In the genomic region with DNA sequence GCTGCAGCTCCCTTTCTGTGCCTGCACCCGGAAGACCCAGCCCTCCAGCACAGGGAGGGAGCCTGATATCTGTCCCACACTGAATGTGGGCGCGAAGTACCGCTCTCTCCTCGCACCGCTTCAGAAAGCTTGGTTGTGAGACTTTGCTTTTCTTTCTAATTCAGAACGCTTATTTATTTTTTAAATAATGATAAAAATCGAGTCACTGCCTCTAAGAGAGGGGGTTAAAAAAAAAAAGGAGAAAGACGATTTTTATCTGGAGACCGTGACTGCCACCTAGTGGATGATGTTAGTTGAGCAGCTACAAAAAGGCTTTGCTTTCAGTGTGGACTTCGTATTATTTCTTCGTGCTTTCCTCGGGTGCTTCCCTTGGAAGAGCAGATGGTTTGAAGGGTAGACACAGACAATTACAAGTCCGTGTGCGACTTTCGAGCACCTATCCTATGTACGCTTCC, we compare ENCODE assay signal across 9 mouse cellular contexts. TPM values are rescaled to one million over a fixed set of nuclear protein-coding genes. Genes with fewer than 3 reads are reported as not detected.
A peak's percentile ranks its signal among the peaks of the same experiment; 100 is the strongest.
DNase-seq lines count a peak whose midpoint lies in the region; ATAC-seq and TF ChIP-seq lines count a peak whose summit lies in the region.
"Had no signal": no experiment of that assay in that cellular context is flagged by ENCODE, and none has a peak within 500 bp of the region (broad histone marks: within the 10 kb centered on the region; RNA-seq: fewer than 3 reads in every experiment).

No protein-coding gene starts in this region.

- no peak overlapping the region for H3K27ac ChIP-seq in heart, embryonic 12.5 days (ENCODE audit: poor library complexity, severe bottlenecking)
- no peak overlapping the region for H3K27ac ChIP-seq in kidney, embryonic 16.5 days (ENCODE audit: low read length)
- no peak overlapping the region for H3K27ac ChIP-seq in liver, embryonic 11.5 days (ENCODE audit: low read depth, low read length)
- H3K27ac ChIP-seq in stomach, postnatal 0 days (replicated peaks): no peak overlapping the region

- peak overlapping the region; percentile 49 for H3K4me3 ChIP-seq in heart, embryonic 12.5 days
- H3K4me3 ChIP-seq in kidney, embryonic 16.5 days (ENCODE audit: low read length): peak overlapping the region; percentile 52
- H3K4me3 ChIP-seq in liver, embryonic 11.5 days (ENCODE audit: low read depth, low read length): peak overlapping the region; percentile 49
- peak overlapping the region; percentile 37 for H3K4me3 ChIP-seq in stomach, postnatal 0 days (ENCODE audit: low read depth, low read length)

- peak overlapping the region; percentile 62; the same call in 1 of the 2 replicates for H3K9ac ChIP-seq in heart, embryonic 12.5 days
- peak overlapping the region; percentile 33 for H3K9ac ChIP-seq in kidney, embryonic 16.5 days (replicated peaks; ENCODE audit: low read length)
- H3K9ac ChIP-seq in liver, embryonic 11.5 days (ENCODE audit: low read depth, low read length): peak overlapping the region; percentile 55; the same call in 1 of the 2 replicates
- peak overlapping the region; percentile 39 for H3K9ac ChIP-seq in stomach, postnatal 0 days (ENCODE audit: low read length)

- TF ChIP-seq EP300 in stomach, postnatal 0 days (optimal IDR thresholded peaks at IDR 0.05): no peak

- peak; percentile 86 for TF ChIP-seq CTCF in stomach, postnatal 0 days (IDR thresholded peaks at IDR 0.05; ENCODE audit: low read depth)

- peak; percentile 77; the same call in 1 of the 2 replicates for ATAC-seq in heart, embryonic 12.5 days (ENCODE audit: insufficient number of reproducible peaks, low FRiP score)
- peak; percentile 71 for ATAC-seq in kidney, embryonic 16.5 days (ENCODE audit: low FRiP score, low TSS enrichment)
- peak; percentile 84 for ATAC-seq in liver, embryonic 11.5 days (replicated peaks; ENCODE audit: low FRiP score)
- ATAC-seq in stomach, postnatal 0 days (ENCODE audit: low FRiP score, low TSS enrichment): peak; percentile 61; the same call in 1 of the 2 replicates

- no peaks in the 10 kb centered on the region for H3K36me3 ChIP-seq in heart, embryonic 12.5 days
- no peaks in the 10 kb centered on the region for H3K36me3 ChIP-seq in kidney, embryonic 16.5 days (ENCODE audit: insufficient read depth, low read length)
- H3K36me3 ChIP-seq in liver, embryonic 11.5 days (ENCODE audit: control insufficient read depth, insufficient read depth, low read length): no peaks in the 10 kb centered on the region
- no peaks in the 10 kb centered on the region for H3K36me3 ChIP-seq in stomach, postnatal 0 days (ENCODE audit: control insufficient read depth, insufficient read depth, low read length)

- peaks cover 1% of the 10 kb centered on the region; the same call in 1 of the 2 replicates for H3K9me3 ChIP-seq in heart, embryonic 12.5 days (replicated peaks)
- H3K9me3 ChIP-seq in kidney, embryonic 16.5 days (ENCODE audit: low read length): no peaks in the 10 kb centered on the region
- H3K9me3 ChIP-seq in liver, embryonic 11.5 days (ENCODE audit: control insufficient read depth, low read length): no peaks in the 10 kb centered on the region
- H3K9me3 ChIP-seq in stomach, postnatal 0 days (ENCODE audit: control insufficient read depth, low read length): no peaks in the 10 kb centered on the region

- H3K4me2 ChIP-seq in heart, embryonic 12.5 days: peak overlapping the region; percentile 73
- H3K4me2 ChIP-seq in kidney, embryonic 16.5 days (replicated peaks; ENCODE audit: low read depth, low read length): peak overlapping the region; percentile 61
- H3K4me2 ChIP-seq in liver, embryonic 11.5 days: peak overlapping the region; percentile 72
- H3K4me2 ChIP-seq in stomach, postnatal 0 days (replicated peaks; ENCODE audit: low read depth): peak overlapping the region; percentile 67

- WGBS in heart, embryonic 12.5 days: under 1% methylated on average over 17 of the region's 17 CpGs
- WGBS in kidney, embryonic 16.5 days: 3% methylated on average over 17 of the region's 17 CpGs
- WGBS in liver, embryonic 11.5 days: 2% methylated on average over 17 of the region's 17 CpGs
- 1% methylated on average over 17 of the region's 17 CpGs for WGBS in stomach, postnatal 0 days

- H3K4me1 ChIP-seq in heart, embryonic 12.5 days (replicated peaks): peaks cover 9% of the 10 kb centered on the region
- H3K4me1 ChIP-seq in kidney, embryonic 16.5 days (ENCODE audit: insufficient read depth, low read length): peaks cover 7% of the 10 kb centered on the region
- peaks cover 14% of the 10 kb centered on the region for H3K4me1 ChIP-seq in liver, embryonic 11.5 days (replicated peaks; ENCODE audit: control insufficient read depth, insufficient read depth, low read length)
- no peaks in the 10 kb centered on the region for H3K4me1 ChIP-seq in stomach, postnatal 0 days (replicated peaks; ENCODE audit: control insufficient read depth, insufficient read depth)

- DNase-seq in CD4-positive helper T cell, adult 2 months (ENCODE audit: low read depth, low spot score): peak; percentile 83
- DNase-seq in adrenal gland, adult 2 months: peak; percentile 61
- peak; percentile 80 for DNase-seq in embryo, embryonic 9.5 days (ENCODE audit: extremely low spot score)
- DNase-seq in liver, embryonic 11.5 days (ENCODE audit: low spot score): peak; percentile 54
- DNase-seq in naive thymus-derived CD4-positive, alpha-beta T cell, adult 2 months (ENCODE audit: low read depth): peak; percentile 94
- DNase-seq in stomach, postnatal 0 days (ENCODE audit: low spot score): peak; percentile 61

- H3K27me3 ChIP-seq in heart, embryonic 12.5 days (replicated peaks): peaks cover 13% of the 10 kb centered on the region
- H3K27me3 ChIP-seq in kidney, embryonic 16.5 days (ENCODE audit: insufficient read depth, low read length): peaks cover 3% of the 10 kb centered on the region; the same call in 1 of the 2 replicates
- H3K27me3 ChIP-seq in liver, embryonic 11.5 days (replicated peaks; ENCODE audit: control insufficient read depth, insufficient read depth, low read length): 0 out of 2 replicates have a peak, but pooled peaks cover 7% of the 10 kb centered on the region
- H3K27me3 ChIP-seq in stomach, postnatal 0 days (ENCODE audit: control insufficient read depth, insufficient read depth, low read length): no peaks in the 10 kb centered on the region

RNA-seq across cellular contexts. Expression of a gene that starts 16.0 kb away (rescaled TPM):
- total RNA-seq in adrenal gland, adult 2 months (2021): not detected
- 0.11 TPM in 1 of 2 replicates, not detected in the other for polyA plus RNA-seq in adrenal gland, adult 2 months (2012; rRNA removed)
- polyA plus RNA-seq in heart, embryonic 12.5 days (2016; fragmentation: Nextera tagmentation; extraction: Ambion mirVana): 0.12 and 0.22 TPM in 2 replicates
- polyA plus RNA-seq in kidney, embryonic 16.5 days (2015; fragmentation: Nextera tagmentation; extraction: Ambion mirVana): 0.17 TPM in 1 of 2 replicates, not detected in the other
- polyA plus RNA-seq in liver, embryonic 11.5 days (2014; fragmentation: Nextera tagmentation; extraction: Ambion mirVana): not detected in 2 replicates
- polyA plus RNA-seq in stomach, postnatal 0 days (2015; fragmentation: Nextera tagmentation; extraction: Ambion mirVana): 0.08 and 0.10 TPM in 2 replicates
- total RNA-seq: left cerebral cortex, adult 8-10 months had no signal

RNA-seq across cellular contexts. Expression of a gene that starts 50.9 kb away (rescaled TPM):
- 10 to 100 TPM; 26.5 to 42.6 TPM for total RNA-seq in adrenal gland, adult 2 months (2021)
- 10.9 and 15.4 TPM in 2 replicates for polyA plus RNA-seq in adrenal gland, adult 2 months (2012; rRNA removed)
- polyA plus RNA-seq in heart, embryonic 12.5 days (2016; fragmentation: Nextera tagmentation; extraction: Ambion mirVana): 0.73 and 1.0 TPM in 2 replicates
- 5.9 and 8.4 TPM in 2 replicates for polyA plus RNA-seq in kidney, embryonic 16.5 days (2015; fragmentation: Nextera tagmentation; extraction: Ambion mirVana)
- polyA plus RNA-seq in liver, embryonic 11.5 days (2014; fragmentation: Nextera tagmentation; extraction: Ambion mirVana): 0.42 and 0.69 TPM in 2 replicates
- polyA plus RNA-seq in stomach, postnatal 0 days (2015; fragmentation: Nextera tagmentation; extraction: Ambion mirVana): 6.1 and 6.5 TPM in 2 replicates
